Mouse (Mus musculus): ENCODE measurements around the gene Apoa1.

Gene Apoa1

GRCm38 (mm10) chr9:46215338-46216322 lies 12.8 kb upstream of the Apoa1 start:
- peak; percentile 46 for DNase-seq (ENCODE audit: low read depth, low spot score)

GRCm38 (mm10) chr9:46216744-46217470 lies 11.5 kb upstream of the Apoa1 start:
- DNase-seq (ENCODE audit: low read depth, low spot score): no peak

- no peak for DNase-seq (ENCODE audit: low read depth, low spot score)
Measured at GRCm38 (mm10) chr9:46218176-46218575, 10.2 kb upstream of the Apoa1 start.

GRCm38 (mm10) chr9:46223090-46223489 lies 5.3 kb upstream of the Apoa1 start:
- no peak for DNase-seq (ENCODE audit: low read depth, low spot score)

GRCm38 (mm10) chr9:46224101-46224500 lies 4.3 kb upstream of the Apoa1 start:
- no peak for DNase-seq (ENCODE audit: low read depth, low spot score)

GRCm38 (mm10) chr9:46224945-46225660 lies 3.3 kb upstream of the Apoa1 start:
- DNase-seq (ENCODE audit: low read depth, low spot score): no peak

GRCm38 (mm10) chr9:46227064-46227614 lies 1.2 kb upstream of the Apoa1 start:
- DNase-seq (ENCODE audit: low read depth, low spot score): no peak

- DNase-seq (ENCODE audit: low read depth, low spot score): peak; percentile 70
Measured at GRCm38 (mm10) chr9:46229573-46230449, 1.4 kb downstream of the Apoa1 start.

- no peak for DNase-seq (ENCODE audit: low read depth, low spot score)
Measured at GRCm38 (mm10) chr9:46230450-46230975, 2.1 kb downstream of the Apoa1 start.

- no peak for DNase-seq (ENCODE audit: low read depth, low spot score)
Measured at GRCm38 (mm10) chr9:46235196-46235595, 6.8 kb downstream of the Apoa1 start.

- no peak for DNase-seq (ENCODE audit: low read depth, low spot score)
Measured at GRCm38 (mm10) chr9:46235596-46235648, 7.0 kb downstream of the Apoa1 start, which contains the start of gene Apoc3. Gene Apoc3, minus strand, starts transcription at chr9:46235636.

GRCm38 (mm10) chr9:46235649-46236048 lies 7.3 kb downstream of the Apoa1 start:
- DNase-seq (ENCODE audit: low read depth, low spot score): no peak

- no peak for DNase-seq (ENCODE audit: low read depth, low spot score)
Measured at GRCm38 (mm10) chr9:46238850-46239249, 10.5 kb downstream of the Apoa1 start.

- DNase-seq (ENCODE audit: low read depth, low spot score): no peak
Measured at GRCm38 (mm10) chr9:46240526-46241153, 12.3 kb downstream of the Apoa1 start, which contains the start of gene Apoa4. Gene Apoa4, plus strand, starts transcription at chr9:46240696.

- no peak for DNase-seq (ENCODE audit: low read depth, low spot score)
Measured at GRCm38 (mm10) chr9:46241818-46242217, 13.4 kb downstream of the Apoa1 start.

GRCm38 (mm10) chr9:46243122-46243521 lies 14.7 kb downstream of the Apoa1 start:
- DNase-seq (ENCODE audit: low read depth, low spot score): no peak

- no peak for DNase-seq (ENCODE audit: low read depth, low spot score)
Measured at GRCm38 (mm10) chr9:46243584-46243983, 15.2 kb downstream of the Apoa1 start.

GRCm38 (mm10) chr9:46246752-46247324 lies 18.5 kb downstream of the Apoa1 start:
- DNase-seq (ENCODE audit: low read depth, low spot score): peak; percentile 89

GRCm38 (mm10) chr9:46256177-46256576 lies 27.8 kb downstream of the Apoa1 start:
- no peak for DNase-seq (ENCODE audit: low read depth, low spot score)
